Mouse (Mus musculus): ENCODE measurements around the gene Cbx3.

The Cbx3 gene

GRCm38 (mm10) chr6:51525001-51525400 lies 54.8 kb downstream of the Cbx3 start:
- no peak for DNase-seq

GRCm38 (mm10) chr6:51529457-51529856 lies 59.3 kb downstream of the Cbx3 start:
- no peak for DNase-seq

Measured in thymus, postnatal 36 days (tissue).